Mouse (Mus musculus) ES-Bruce4 (cell line): ENCODE measurements around the gene Jakmip3.

Experiments
- CTCF ChIP-seq: IDR thresholded peaks from one replicate; pipeline ENCODE4 v1.8.1; 2011; ENCODE audit warnings: low read depth, low read length
- POLR2A ChIP-seq: IDR thresholded peaks from one replicate; pipeline ENCODE4 v1.8.1; 2011; ENCODE audit warnings: low read length; ENCODE audit not compliant: insufficient read depth

GRCm38 (mm10) chr7:139074189-139074588 lies 133.7 kb downstream of the Jakmip3 start:
- no peak for TF ChIP-seq CTCF
- no peak for TF ChIP-seq POLR2A
